ENCODE assay signal across 19 mouse cellular contexts in genomic region chr8:107497708-107498107, GRCm38 (mm10).
A peak's percentile ranks its signal among the peaks of the same experiment; 100 is the strongest.
DNase-seq lines count a peak whose midpoint lies in the region; ATAC-seq and TF ChIP-seq lines count a peak whose summit lies in the region.
"Had no signal": no experiment of that assay in that cellular context is flagged by ENCODE, and none has a peak within 500 bp of the region (broad histone marks: within the 10 kb centered on the region; RNA-seq: fewer than 3 reads in every experiment).

No protein-coding gene starts in this region.

- TF ChIP-seq CTCF in gastrocnemius, adult 2 months (IDR thresholded peaks at IDR 0.05), result no peak
- no peak for TF ChIP-seq CTCF in left cerebral cortex, adult 2 months (IDR thresholded peaks at IDR 0.05)

- peak overlapping the region; percentile 49; the same call in 1 of the 2 replicates for H3K9ac ChIP-seq in embryonic facial prominence, embryonic 13.5 days
- no peak overlapping the region for H3K9ac ChIP-seq in limb, embryonic 11.5 days (ENCODE audit: low read length)
- H3K9ac ChIP-seq in intestine, embryonic 15.5 days, result no peak overlapping the region
- no peak overlapping the region for H3K9ac ChIP-seq in kidney, embryonic 16.5 days (replicated peaks; ENCODE audit: low read length)
- H3K9ac ChIP-seq: heart, embryonic 15.5 days; liver, postnatal 0 days had no signal

- ATAC-seq in embryonic facial prominence, embryonic 13.5 days (ENCODE audit: insufficient number of reproducible peaks, insufficient read depth, low FRiP score, low TSS enrichment, low read depth), result no peak
- ATAC-seq in limb, embryonic 11.5 days (ENCODE audit: insufficient number of reproducible peaks, low FRiP score, low TSS enrichment, low read depth), result no peak
- ATAC-seq in intestine, embryonic 15.5 days, result no peak
- ATAC-seq in kidney, embryonic 16.5 days (ENCODE audit: low FRiP score, low TSS enrichment), result no peak
- ATAC-seq: forebrain, embryonic 16.5 days; hindbrain, postnatal 0 days; liver, postnatal 0 days had no signal

- intact Hi-C loops in gastrocnemius, adult 2 months (cut with DNase I), result loop anchor here (2.0 kb wide), 1 partner anchor 21 kb away; no protein-coding TSS in a partner anchor
- intact Hi-C loops in left cerebral cortex, adult 2 months (cut with DNase I), result no loop called here

- no peak overlapping the region for H3K4me3 ChIP-seq in gastrocnemius, adult 2 months
- H3K4me3 ChIP-seq in embryonic facial prominence, embryonic 13.5 days, result peak overlapping the region; percentile 21
- H3K4me3 ChIP-seq in limb, embryonic 11.5 days (ENCODE audit: low read depth, low read length), result no peak overlapping the region
- no peak overlapping the region for H3K4me3 ChIP-seq in intestine, embryonic 15.5 days (replicated peaks)
- no peak overlapping the region for H3K4me3 ChIP-seq in left cerebral cortex, adult 2 months
- H3K4me3 ChIP-seq in kidney, embryonic 16.5 days (ENCODE audit: low read length), result no peak overlapping the region
- H3K4me3 ChIP-seq: heart, adult 2 months; heart, embryonic 15.5 days had no signal

- H3K4me1 ChIP-seq in embryonic facial prominence, embryonic 13.5 days, result peaks cover 48% of the 10 kb centered on the region
- peaks cover 20% of the 10 kb centered on the region for H3K4me1 ChIP-seq in limb, embryonic 11.5 days (ENCODE audit: control insufficient read depth, insufficient read depth, low read length)
- H3K4me1 ChIP-seq in intestine, embryonic 15.5 days (replicated peaks), result peaks cover 9% of the 10 kb centered on the region; the same call in 1 of the 2 replicates
- H3K4me1 ChIP-seq in kidney, embryonic 16.5 days (ENCODE audit: insufficient read depth, low read length), result peaks cover 12% of the 10 kb centered on the region

- H3K27me3 ChIP-seq in embryonic facial prominence, embryonic 13.5 days, result no peaks in the 10 kb centered on the region
- no peaks in the 10 kb centered on the region for H3K27me3 ChIP-seq in limb, embryonic 11.5 days (ENCODE audit: control insufficient read depth, insufficient read depth, low read length)
- H3K27me3 ChIP-seq in intestine, embryonic 15.5 days (replicated peaks), result no peaks in the 10 kb centered on the region
- H3K27me3 ChIP-seq in kidney, embryonic 16.5 days (ENCODE audit: insufficient read depth, low read length), result no peaks in the 10 kb centered on the region
- H3K27me3 ChIP-seq: heart, embryonic 15.5 days had no signal

- H3K36me3 ChIP-seq in embryonic facial prominence, embryonic 13.5 days, result peaks cover 4% of the 10 kb centered on the region; the same call in 1 of the 2 replicates
- H3K36me3 ChIP-seq in limb, embryonic 11.5 days (ENCODE audit: control insufficient read depth, insufficient read depth, low read length), result no peaks in the 10 kb centered on the region
- H3K36me3 ChIP-seq in intestine, embryonic 15.5 days, result no peaks in the 10 kb centered on the region
- H3K36me3 ChIP-seq in kidney, embryonic 16.5 days (ENCODE audit: insufficient read depth, low read length), result no peaks in the 10 kb centered on the region
- H3K36me3 ChIP-seq: heart, embryonic 15.5 days had no signal

- no peak for DNase-seq in gastrocnemius, adult 2 months
- no peak for DNase-seq in gastrocnemius, adult 18-20 months (ENCODE audit: low spot score)
- peak; percentile 53 for DNase-seq in 3T3-L1 (ENCODE audit: low read depth, low spot score)
- DNase-seq in limb, embryonic 11.5 days (ENCODE audit: low spot score), result peak; percentile 39
- DNase-seq in left cerebral cortex, adult 2 months (ENCODE audit: extremely low spot score in 1 of 2, low spot score in 2 of 2), result no peak
- DNase-seq: adrenal gland, postnatal 10 days; gastrocnemius, postnatal 10 days; heart, adult 2 months; kidney, adult 9 months; layer of hippocampus, postnatal 36 days; liver; liver, postnatal 0 days had no signal

- H3K9me3 ChIP-seq in embryonic facial prominence, embryonic 13.5 days, result 0 out of 2 replicates have a peak, but pooled peaks cover 3% of the 10 kb centered on the region
- H3K9me3 ChIP-seq in limb, embryonic 11.5 days (ENCODE audit: control insufficient read depth, low read length), result no peaks in the 10 kb centered on the region
- H3K9me3 ChIP-seq in intestine, embryonic 15.5 days, result no peaks in the 10 kb centered on the region
- H3K9me3 ChIP-seq in kidney, embryonic 16.5 days (ENCODE audit: low read length), result no peaks in the 10 kb centered on the region
- H3K9me3 ChIP-seq: heart, embryonic 15.5 days had no signal

- WGBS in embryonic facial prominence, embryonic 13.5 days, result 26% methylated on average over 6 of the region's 6 CpGs
- 30% methylated on average over 6 of the region's 6 CpGs for WGBS in limb, embryonic 11.5 days
- WGBS in intestine, embryonic 15.5 days, result 89% methylated on average over 6 of the region's 6 CpGs
- WGBS in kidney, embryonic 16.5 days, result 88% methylated on average over 6 of the region's 6 CpGs

- H3K4me2 ChIP-seq in embryonic facial prominence, embryonic 13.5 days, result peak overlapping the region; percentile 50
- no peak overlapping the region; the same call in 1 of the 2 replicates for H3K4me2 ChIP-seq in limb, embryonic 11.5 days (ENCODE audit: low read depth, severe bottlenecking)
- H3K4me2 ChIP-seq in intestine, embryonic 15.5 days (replicated peaks), result no peak overlapping the region
- no peak overlapping the region for H3K4me2 ChIP-seq in kidney, embryonic 16.5 days (replicated peaks; ENCODE audit: low read depth, low read length)
- H3K4me2 ChIP-seq: heart, embryonic 15.5 days; midbrain, embryonic 11.5 days had no signal

- peak overlapping the region; percentile 77; the same call in 1 of the 2 replicates for H3K27ac ChIP-seq in gastrocnemius, adult 2 months
- H3K27ac ChIP-seq in embryonic facial prominence, embryonic 13.5 days, result peak overlapping the region; percentile 90
- peak overlapping the region; percentile 77 for H3K27ac ChIP-seq in limb, embryonic 11.5 days (replicated peaks; ENCODE audit: low read depth, low read length)
- no peak overlapping the region for H3K27ac ChIP-seq in intestine, embryonic 15.5 days
- H3K27ac ChIP-seq in left cerebral cortex, adult 2 months, result no peak overlapping the region
- H3K27ac ChIP-seq in kidney, embryonic 16.5 days (ENCODE audit: low read length), result no peak overlapping the region
- H3K27ac ChIP-seq: heart, adult 2 months; heart, embryonic 15.5 days; hindbrain, postnatal 0 days had no signal

Comparison
In these comparisons a context has a peak if more than half of its experiments do, and no peak if none do; other contexts are left out.
1. DNase-seq: peak in 3T3-L1 (single experiment) and limb, embryonic 11.5 days (single experiment); none in gastrocnemius, adult 2 months (single experiment), gastrocnemius, adult 18-20 months (single experiment) and left cerebral cortex, adult 2 months (0 of 2).
2. H3K27ac ChIP-seq: peak in gastrocnemius, adult 2 months (single experiment), embryonic facial prominence, embryonic 13.5 days (single experiment) and limb, embryonic 11.5 days (single experiment); none in intestine, embryonic 15.5 days (single experiment), left cerebral cortex, adult 2 months (single experiment) and kidney, embryonic 16.5 days (single experiment).